ENCODE assay signal across 17 mouse cellular contexts in genomic region chr6:81724601-81725545, GRCm38 (mm10).
DNase-seq lines count a peak whose midpoint lies in the region; ATAC-seq lines count a peak whose summit lies in the region.
"Had no signal": no experiment of that assay in that cellular context is flagged by ENCODE, and none has a peak within 500 bp of the region (broad histone marks: within the 10 kb centered on the region; RNA-seq: fewer than 3 reads in every experiment).

No protein-coding gene starts in this region.

- no peaks in the 10 kb centered on the region for H3K4me1 ChIP-seq in forebrain, embryonic 11.5 days (replicated peaks; ENCODE audit: control insufficient read depth, insufficient read depth, low read length)
- H3K4me1 ChIP-seq in forebrain, embryonic 10.5 days = peaks cover 3% of the 10 kb centered on the region; the same call in 1 of the 2 replicates
- H3K4me1 ChIP-seq in midbrain, embryonic 11.5 days (ENCODE audit: control insufficient read depth, insufficient read depth, low read length) = no peaks in the 10 kb centered on the region
- peaks cover 4% of the 10 kb centered on the region; the same call in 1 of the 2 replicates for H3K4me1 ChIP-seq in midbrain, embryonic 13.5 days (replicated peaks)
- no peaks in the 10 kb centered on the region for H3K4me1 ChIP-seq in hindbrain, embryonic 12.5 days
- no peaks in the 10 kb centered on the region for H3K4me1 ChIP-seq in neural tube, embryonic 14.5 days (ENCODE audit: control insufficient read depth, insufficient read depth, low read length)
- H3K4me1 ChIP-seq: megakaryocyte, embryonic 14.5 days had no signal

- H3K4me3 ChIP-seq in forebrain, embryonic 11.5 days (ENCODE audit: low read depth, low read length) = no peak overlapping the region
- H3K4me3 ChIP-seq in forebrain, embryonic 10.5 days = no peak overlapping the region
- no peak overlapping the region for H3K4me3 ChIP-seq in midbrain, embryonic 11.5 days (ENCODE audit: low read depth, low read length)
- no peak overlapping the region for H3K4me3 ChIP-seq in midbrain, embryonic 13.5 days (replicated peaks)
- no peak overlapping the region for H3K4me3 ChIP-seq in hindbrain, embryonic 12.5 days
- H3K4me3 ChIP-seq in neural tube, embryonic 14.5 days (ENCODE audit: low read depth, low read length) = no peak overlapping the region
- H3K4me3 ChIP-seq: megakaryocyte, embryonic 14.5 days had no signal

- no peak overlapping the region for H3K9ac ChIP-seq in forebrain, embryonic 11.5 days (ENCODE audit: low read length)
- no peak overlapping the region for H3K9ac ChIP-seq in midbrain, embryonic 11.5 days (ENCODE audit: low read length)
- H3K9ac ChIP-seq in midbrain, embryonic 13.5 days (replicated peaks) = no peak overlapping the region
- no peak overlapping the region for H3K9ac ChIP-seq in hindbrain, embryonic 12.5 days
- no peak overlapping the region for H3K9ac ChIP-seq in neural tube, embryonic 14.5 days (replicated peaks; ENCODE audit: low read depth, low read length)

- no peaks in the 10 kb centered on the region for H3K27me3 ChIP-seq in forebrain, embryonic 11.5 days (ENCODE audit: control insufficient read depth, insufficient read depth, low read length)
- no peaks in the 10 kb centered on the region for H3K27me3 ChIP-seq in forebrain, embryonic 10.5 days (ENCODE audit: poor library complexity, severe bottlenecking)
- H3K27me3 ChIP-seq in midbrain, embryonic 11.5 days (ENCODE audit: control insufficient read depth, insufficient read depth, low read length) = no peaks in the 10 kb centered on the region
- H3K27me3 ChIP-seq in midbrain, embryonic 13.5 days = no peaks in the 10 kb centered on the region
- H3K27me3 ChIP-seq in hindbrain, embryonic 12.5 days = no peaks in the 10 kb centered on the region
- H3K27me3 ChIP-seq in neural tube, embryonic 14.5 days (ENCODE audit: control insufficient read depth, insufficient read depth, low read length) = no peaks in the 10 kb centered on the region
- H3K27me3 ChIP-seq: megakaryocyte, embryonic 14.5 days had no signal

- 64% methylated on average over 4 of the region's 4 CpGs for WGBS in forebrain, embryonic 11.5 days
- WGBS in forebrain, embryonic 10.5 days = 82% methylated on average over 4 of the region's 4 CpGs
- WGBS in midbrain, embryonic 11.5 days = 82% methylated on average over 4 of the region's 4 CpGs
- WGBS in midbrain, embryonic 13.5 days = 73% methylated on average over 4 of the region's 4 CpGs
- WGBS in hindbrain, embryonic 12.5 days = 52% methylated on average over 4 of the region's 4 CpGs
- 27% methylated on average over 4 of the region's 4 CpGs for WGBS in neural tube, embryonic 14.5 days

- H3K27ac ChIP-seq in forebrain, embryonic 11.5 days (ENCODE audit: low read depth, low read length) = no peak overlapping the region
- H3K27ac ChIP-seq in forebrain, embryonic 10.5 days = no peak overlapping the region
- no peak overlapping the region for H3K27ac ChIP-seq in midbrain, embryonic 11.5 days (ENCODE audit: low read depth, low read length)
- H3K27ac ChIP-seq in midbrain, embryonic 13.5 days = no peak overlapping the region
- H3K27ac ChIP-seq in hindbrain, embryonic 12.5 days = no peak overlapping the region
- no peak overlapping the region for H3K27ac ChIP-seq in neural tube, embryonic 14.5 days (ENCODE audit: low read depth, low read length)

- no peak for DNase-seq in forebrain, embryonic 11.5 days (ENCODE audit: low spot score)
- no peak for DNase-seq in forebrain, embryonic 10.5 days (ENCODE audit: extremely low spot score, low spot score)
- peak; percentile 77 for DNase-seq in midbrain, embryonic 11.5 days (ENCODE audit: low spot score, missing footprints)
- DNase-seq in spleen, postnatal 36 days (ENCODE audit: low spot score in 2 of 2) = no peak
- no peak for DNase-seq in cerebellum, postnatal 25 days
- DNase-seq: adrenal gland, adult 2 months; cerebellum, adult 11-12 months; cerebellum, postnatal 36 days; heart, postnatal 36 days; lung, postnatal 14 days; thymus, postnatal 14 days had no signal

- no peaks in the 10 kb centered on the region for H3K36me3 ChIP-seq in forebrain, embryonic 11.5 days (ENCODE audit: control insufficient read depth, insufficient read depth, low read length)
- no peaks in the 10 kb centered on the region for H3K36me3 ChIP-seq in forebrain, embryonic 10.5 days (replicated peaks)
- no peaks in the 10 kb centered on the region for H3K36me3 ChIP-seq in midbrain, embryonic 11.5 days (ENCODE audit: control insufficient read depth, insufficient read depth, low read length)
- no peaks in the 10 kb centered on the region for H3K36me3 ChIP-seq in midbrain, embryonic 13.5 days
- H3K36me3 ChIP-seq in hindbrain, embryonic 12.5 days = no peaks in the 10 kb centered on the region
- H3K36me3 ChIP-seq in neural tube, embryonic 14.5 days (ENCODE audit: control insufficient read depth, insufficient read depth, low read length) = no peaks in the 10 kb centered on the region

- ATAC-seq in forebrain, embryonic 11.5 days (replicated peaks; ENCODE audit: low FRiP score) = peak; percentile 56
- no peak for ATAC-seq in midbrain, embryonic 11.5 days (ENCODE audit: low FRiP score)
- no peak; the same call in 1 of the 2 replicates for ATAC-seq in midbrain, embryonic 13.5 days
- peak; percentile 86 for ATAC-seq in hindbrain, embryonic 12.5 days (ENCODE audit: low FRiP score)
- ATAC-seq in neural tube, embryonic 14.5 days (ENCODE audit: low read depth) = peak; percentile 84
- ATAC-seq: intestine, embryonic 16.5 days had no signal

- no peak overlapping the region for H3K4me2 ChIP-seq in forebrain, embryonic 11.5 days (ENCODE audit: low read depth, low read length, severe bottlenecking)
- no peak overlapping the region for H3K4me2 ChIP-seq in midbrain, embryonic 11.5 days
- H3K4me2 ChIP-seq in midbrain, embryonic 13.5 days (replicated peaks) = no peak overlapping the region
- H3K4me2 ChIP-seq in hindbrain, embryonic 12.5 days (replicated peaks) = no peak overlapping the region
- H3K4me2 ChIP-seq in neural tube, embryonic 14.5 days (ENCODE audit: low read depth, low read length) = no peak overlapping the region
- H3K4me2 ChIP-seq: heart, embryonic 11.5 days had no signal

- no peaks in the 10 kb centered on the region for H3K9me3 ChIP-seq in forebrain, embryonic 11.5 days (ENCODE audit: control insufficient read depth, low read length)
- H3K9me3 ChIP-seq in forebrain, embryonic 10.5 days = no peaks in the 10 kb centered on the region
- no peaks in the 10 kb centered on the region for H3K9me3 ChIP-seq in midbrain, embryonic 11.5 days (ENCODE audit: control insufficient read depth, low read length)
- no peaks in the 10 kb centered on the region for H3K9me3 ChIP-seq in midbrain, embryonic 13.5 days
- H3K9me3 ChIP-seq in hindbrain, embryonic 12.5 days (replicated peaks) = no peaks in the 10 kb centered on the region
- H3K9me3 ChIP-seq in neural tube, embryonic 14.5 days (ENCODE audit: control insufficient read depth, low read length) = no peaks in the 10 kb centered on the region

Comparison
In these comparisons a context has a peak if more than half of its experiments do, and no peak if none do; other contexts are left out.
1. ATAC-seq: peak in forebrain, embryonic 11.5 days (single experiment), hindbrain, embryonic 12.5 days (single experiment) and neural tube, embryonic 14.5 days (single experiment); none in midbrain, embryonic 11.5 days (single experiment) and midbrain, embryonic 13.5 days (single experiment).